Mouse (Mus musculus) liver, embryonic 14.5 days (tissue): Measurements from ENCODE around the gene Usp11.

ENCODE experiments used
- CTCF ChIP-seq: IDR thresholded peaks from 2 replicates; pipeline ENCODE4 v1.5.1; 2016; ENCODE audit warnings: antibody characterized with exemption, low read depth, control low read depth
- EP300 ChIP-seq: IDR thresholded peaks from 2 replicates; pipeline ENCODE4 v1.6.1; 2016; ENCODE audit warnings: antibody characterized with exemption, low read depth

DNA sequence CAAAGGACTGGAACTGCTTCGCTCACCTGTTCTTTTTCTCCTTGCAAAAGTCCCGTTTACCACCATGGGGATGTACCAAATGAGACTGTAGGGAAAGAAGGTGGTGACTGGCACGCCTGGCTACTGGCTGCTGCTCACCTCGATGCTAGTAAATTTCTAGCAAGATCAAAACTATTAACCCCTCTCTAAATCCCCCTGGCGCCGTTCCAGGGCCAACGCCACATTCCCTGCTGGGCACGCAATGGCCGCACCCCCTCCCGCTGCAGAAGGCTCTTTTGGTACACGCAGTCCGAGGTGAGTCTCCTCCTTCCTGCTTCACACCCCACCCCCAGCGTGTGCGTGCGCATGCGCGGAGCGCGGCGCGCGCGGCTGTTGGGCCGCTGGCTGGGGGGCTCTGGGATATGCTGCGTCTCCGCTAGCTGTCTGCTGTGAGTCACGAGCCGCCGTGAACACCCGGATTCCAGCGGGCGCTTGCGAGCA, 15.6 kb upstream of the Usp11 start:
- TF ChIP-seq CTCF (no peak), EP300 (no peak)
